Mouse (Mus musculus) heart, postnatal 0 days (tissue): ENCODE results near the gene Sectm1b. TPM values are rescaled to one million over a fixed set of nuclear protein-coding genes. Genes with fewer than 3 reads are reported as not detected.

Experiments
- ATAC-seq: fragments of 200-750 bp; cut with Nextera tagmentation; 2 replicates; pipeline ENCODE4 v1.8.0; 2017; ENCODE audit warnings: low read depth, moderate number of reproducible peaks, moderate library complexity; ENCODE audit not compliant: insufficient read depth
- DNase-seq: peaks from one replicate; pipeline ENCODE4 v3.0.0-alpha.2; 2016; ENCODE audit warnings: low spot score
- H3K27ac ChIP-seq: fragments of 300-500 bp; sonication (generic); 2 replicates; pipeline ENCODE4 v1.5.1; 2014; ENCODE audit warnings: low read depth, mild to moderate bottlenecking
- H3K27me3 ChIP-seq: fragments of 300-500 bp; sonication (generic); 2 replicates; pipeline ENCODE4 v1.6.1; 2014; ENCODE audit warnings: low read length, mixed read lengths; ENCODE audit not compliant: control insufficient read depth, insufficient read depth
- H3K36me3 ChIP-seq: fragments of 300-500 bp; sonication (generic); replicated peaks from 2 replicates; pipeline ENCODE4 v1.6.1; 2014; ENCODE audit warnings: low read length, mixed read lengths; ENCODE audit not compliant: control insufficient read depth, insufficient read depth
- H3K4me1 ChIP-seq: fragments of 300-500 bp; sonication (generic); 2 replicates; pipeline ENCODE4 v1.6.1; 2014; ENCODE audit warnings: antibody characterized with exemption; ENCODE audit not compliant: control insufficient read depth, insufficient read depth
- H3K4me2 ChIP-seq: fragments of 300-500 bp; sonication (generic); 2 replicates; pipeline ENCODE4 v1.6.1; 2014; ENCODE audit warnings: low read depth, mild to moderate bottlenecking, low read length, moderate library complexity
- H3K4me3 ChIP-seq: fragments of 300-500 bp; sonication (generic); 2 replicates; pipeline ENCODE4 v1.5.1; 2014; ENCODE audit warnings: low read depth, low read length
- H3K9ac ChIP-seq: fragments of 300-500 bp; sonication (generic); replicated peaks from 2 replicates; pipeline ENCODE4 v1.6.1; 2014; ENCODE audit warnings: low read depth, low read length, mixed read lengths
- H3K9me3 ChIP-seq: fragments of 300-500 bp; sonication (generic); replicated peaks from 2 replicates; pipeline ENCODE4 v1.6.1; 2016; ENCODE audit warnings: low read length; ENCODE audit not compliant: control insufficient read depth
- CTCF ChIP-seq: IDR thresholded peaks from 2 replicates; pipeline ENCODE4 v1.5.1; 2016; ENCODE audit warnings: antibody characterized with exemption, control low read depth, low read depth
- EP300 ChIP-seq: IDR thresholded peaks from 2 replicates; pipeline ENCODE4 v1.6.1; 2016; ENCODE audit warnings: antibody characterized with exemption, low read depth
- WGBS: fragments of 180-500 bp; shearing (Covaris S2); extraction: QIAGEN DNeasy Blood & Tissue Kit; methylation state at CpG from one replicate; pipeline ENCODE4 v1.1.7; 2014; 5-methylcytosine and 5-hydroxymethylcytosine counted together
- polyA plus RNA-seq: library from polyadenylated mRNA; unstranded; fragments of >200 nt; fragmentation: Nextera tagmentation; extraction: Ambion mirVana; gene quantifications from 2 replicates; pipeline ENCODE4 v1.2.1, GENCODE M21; 2015
- total RNA-seq: library from RNA; depleted of rRNA; stranded (reverse); fragments of >200 nt; gene quantifications from 2 replicates; pipeline ENCODE4 v1.2.3, GENCODE M21; 2014; ENCODE audit warnings: low replicate concordance

The Sectm1b gene
- total and polyA plus RNA-seq, 2 experiments from 2014 or later: 0.10 TPM; not detected in 1

GRCm38 (mm10) chr11:121101124-121101805, 37.9 kb upstream of the Sectm1b start:
- Histone ChIP-seq H3K9ac (no peak overlapping the region), H3K4me3 (no peak overlapping the region), H3K4me1 (no peaks in the 10 kb centered on the region), H3K27me3 (no peaks in the 10 kb centered on the region), H3K4me2 (no peak overlapping the region), H3K36me3 (no peaks in the 10 kb centered on the region), H3K27ac (no peak overlapping the region), H3K9me3 (0 out of 2 replicates have a peak, but pooled peaks cover 4% of the 10 kb centered on the region)
- 70% methylated on average over 4 of the region's 4 CpGs for WGBS
- DNase-seq (no peak), ATAC-seq (no peak)
- TF ChIP-seq EP300 (no peak), CTCF (no peak)

- Histone ChIP-seq H3K4me2 (no peak overlapping the region), H3K9me3 (0 out of 2 replicates have a peak, but pooled peaks cover 4% of the 10 kb centered on the region), H3K4me3 (no peak overlapping the region), H3K36me3 (no peaks in the 10 kb centered on the region), H3K9ac (no peak overlapping the region), H3K4me1 (no peaks in the 10 kb centered on the region), H3K27me3 (no peaks in the 10 kb centered on the region), H3K27ac (no peak overlapping the region)
- WGBS: 63% methylated on average over 7 of the region's 7 CpGs
- ATAC-seq (no peak), DNase-seq (no peak)
- TF ChIP-seq CTCF: no peak
- no peak for TF ChIP-seq EP300
Observed at GRCm38 (mm10) chr11:121100692-121101091, 37.3 kb upstream of the Sectm1b start.

- no peak for DNase-seq
- TF ChIP-seq EP300: no peak
- 33% methylated on average over 7 of the region's 7 CpGs for WGBS
Observed at GRCm38 (mm10) chr11:121099762-121100161, 36.4 kb upstream of the Sectm1b start.

GRCm38 (mm10) chr11:121092606-121093585, 29.5 kb upstream of the Sectm1b start:
- no peak overlapping the region for H3K27ac ChIP-seq
- H3K36me3 ChIP-seq: no peaks in the 10 kb centered on the region
- no peaks in the 10 kb centered on the region for H3K4me1 ChIP-seq
- TF ChIP-seq CTCF (no peak), EP300 (no peak)
- ATAC-seq (no peak), DNase-seq (no peak)
- no peak overlapping the region for H3K4me2 ChIP-seq
- no peak overlapping the region for H3K4me3 ChIP-seq
- 91% methylated on average over 14 of the region's 14 CpGs for WGBS
- no peaks in the 10 kb centered on the region for H3K9me3 ChIP-seq
- no peaks in the 10 kb centered on the region for H3K27me3 ChIP-seq
- H3K9ac ChIP-seq: no peak overlapping the region

More at GRCm38 (mm10) chr11:121099762-121100161, 36.4 kb upstream of the Sectm1b start:
- H3K4me2 ChIP-seq: no peak overlapping the region
- no peak for ATAC-seq
- H3K36me3 ChIP-seq: no peaks in the 10 kb centered on the region
- no peak overlapping the region for H3K4me3 ChIP-seq
- no peaks in the 10 kb centered on the region for H3K4me1 ChIP-seq
- H3K27me3 ChIP-seq: no peaks in the 10 kb centered on the region
- no peak overlapping the region for H3K9ac ChIP-seq
- H3K27ac ChIP-seq: no peak overlapping the region
- H3K9me3 ChIP-seq: 0 out of 2 replicates have a peak, but pooled peaks cover 4% of the 10 kb centered on the region

- no peak overlapping the region for H3K4me3 ChIP-seq
- H3K27ac ChIP-seq: no peak overlapping the region
- H3K9me3 ChIP-seq: no peaks in the 10 kb centered on the region
- TF ChIP-seq CTCF: no peak
- TF ChIP-seq EP300: no peak
- no peak overlapping the region for H3K4me2 ChIP-seq
- H3K4me1 ChIP-seq: no peaks in the 10 kb centered on the region
- DNase-seq (no peak), ATAC-seq (no peak)
- no peak overlapping the region for H3K9ac ChIP-seq
- H3K27me3 ChIP-seq: no peaks in the 10 kb centered on the region
- no peaks in the 10 kb centered on the region for H3K36me3 ChIP-seq
- WGBS: 52% methylated on average over 4 of the region's 4 CpGs
Observed at GRCm38 (mm10) chr11:121090943-121091342, 27.6 kb upstream of the Sectm1b start.
